Mouse (Mus musculus) retina, adult 2 months (tissue): ENCODE data around the gene Tm7sf3.

Source experiments
- DNase-seq: peaks from one replicate; pipeline ENCODE4 v3.0.0-alpha.2; 2012; ENCODE audit warnings: low read depth, low spot score

Gene Tm7sf3

DNA sequence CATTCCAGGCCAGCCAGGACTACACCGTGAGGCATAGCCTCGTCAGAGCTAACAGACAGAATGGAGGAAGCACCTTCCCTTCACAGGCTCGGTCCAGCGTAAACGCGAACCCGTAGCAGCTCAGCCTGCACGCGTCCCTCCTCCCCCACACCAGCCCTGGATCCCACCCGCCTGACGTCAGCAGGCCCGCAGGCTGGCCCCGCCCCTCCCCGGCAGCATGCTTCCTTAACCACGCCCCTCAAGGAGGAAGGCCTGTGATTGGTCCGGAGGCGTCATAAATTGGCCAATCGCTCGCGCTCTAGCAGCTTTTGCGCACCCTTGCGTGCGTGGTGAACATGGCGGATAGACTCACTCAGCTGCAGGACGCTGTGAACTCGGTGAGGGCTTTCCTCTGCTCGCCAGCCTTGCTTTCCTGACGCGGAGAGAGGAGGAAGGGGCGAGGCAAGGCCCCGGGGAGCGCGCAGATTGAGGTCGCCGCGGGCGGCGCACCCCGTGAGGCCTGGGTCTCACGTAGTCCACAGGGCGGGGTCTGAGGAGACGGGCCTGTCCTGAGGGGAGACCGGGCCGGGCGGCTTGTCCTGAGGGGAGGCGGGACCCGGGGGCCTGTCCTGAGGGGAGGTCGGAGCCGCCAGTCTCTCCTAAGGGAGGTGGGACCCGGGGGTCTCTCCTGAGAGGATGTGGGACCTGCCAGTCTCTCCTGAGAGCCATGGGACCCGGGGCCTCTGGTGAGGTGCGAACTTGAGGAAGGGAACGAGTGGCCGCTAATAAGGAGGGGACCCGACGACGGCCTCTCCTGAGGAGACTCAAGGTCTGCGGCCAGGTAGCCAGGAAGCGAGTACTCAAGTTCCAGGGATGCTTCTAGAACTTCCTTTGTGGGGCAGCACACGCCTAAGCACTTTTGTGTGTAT, at the start of gene Tm7sf3, which contains the start of gene Med21:
TSS of gene Tm7sf3 (minus strand) at position 549 of the 908 bp plus-strand sequence.
TSS of gene Med21 (plus strand) at position 272 of the 908 bp plus-strand sequence.
- peak; percentile 95 for DNase-seq

DNA sequence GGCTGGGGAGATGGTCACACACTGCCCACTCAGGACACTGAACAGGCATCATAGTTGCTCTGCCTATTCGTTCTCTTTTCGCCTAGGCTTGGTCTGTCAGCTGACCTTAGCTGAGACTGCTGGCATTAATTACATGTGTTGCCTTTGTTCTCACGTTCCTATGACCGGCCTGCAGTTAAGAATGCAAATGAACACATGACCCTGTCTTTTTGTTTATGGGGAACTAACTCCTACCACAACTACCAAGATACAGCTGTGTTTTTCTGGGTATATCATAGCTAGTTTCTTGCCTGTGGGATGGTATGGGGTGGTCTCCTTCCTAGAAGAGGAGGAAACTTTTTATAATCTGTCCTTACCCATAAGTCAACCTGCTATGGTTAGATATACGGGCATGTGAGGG, 46.2 kb upstream of the Tm7sf3 start:
- no peak for DNase-seq

DNA sequence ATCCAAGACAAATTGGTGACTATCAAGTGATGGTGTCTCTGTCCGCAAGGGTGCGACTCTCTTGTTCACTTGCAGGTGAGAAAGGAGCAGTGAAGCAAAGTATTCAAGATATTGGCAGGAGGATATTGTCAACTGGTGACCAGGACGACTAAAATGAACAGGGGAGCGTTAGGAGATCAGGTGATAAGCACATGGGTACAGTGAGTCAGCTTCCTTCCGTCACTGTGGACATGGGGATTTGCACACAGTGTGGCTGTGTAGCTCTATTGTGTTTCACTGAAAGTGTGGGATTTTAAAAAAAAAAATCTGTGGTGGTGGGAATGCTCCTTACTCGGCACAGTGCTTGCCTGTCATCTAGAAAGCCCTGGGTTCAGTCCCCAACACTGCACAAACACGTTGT, 45.4 kb upstream of the Tm7sf3 start:
- DNase-seq: no peak

DNA sequence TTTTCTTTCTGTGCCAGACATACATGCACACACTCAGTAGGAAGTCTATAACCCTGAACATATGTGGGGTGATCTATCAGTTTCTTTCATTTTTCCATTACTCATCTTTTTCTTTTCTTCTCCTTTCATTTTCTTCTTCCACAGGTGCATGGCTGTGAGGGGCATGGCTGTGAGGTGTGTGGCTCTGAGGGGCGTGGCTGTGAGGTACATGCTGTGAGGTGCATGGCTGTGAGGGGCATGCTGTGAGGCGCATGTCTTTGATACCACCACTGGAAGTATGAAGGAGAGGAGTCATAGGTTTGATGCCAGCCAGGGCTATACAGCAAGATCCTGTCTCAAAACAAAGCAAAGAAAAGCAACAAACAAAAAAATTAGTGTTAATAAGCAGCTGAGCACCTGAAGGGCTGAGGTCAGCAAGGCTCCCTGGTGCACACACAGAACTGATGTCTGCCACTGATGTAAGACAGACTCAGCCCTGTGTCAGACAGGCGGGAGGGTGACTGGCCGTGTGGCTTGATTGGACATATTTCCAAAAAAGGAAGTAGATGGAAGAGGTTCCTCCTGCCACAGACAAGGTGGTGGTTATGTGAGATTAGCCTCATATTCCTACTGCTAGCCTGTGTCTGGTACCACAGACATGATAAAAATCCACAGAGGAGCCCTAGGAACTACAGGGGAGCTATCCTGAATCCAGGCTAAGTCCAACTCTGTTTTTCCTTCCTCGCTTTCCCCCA, 44.0 kb upstream of the Tm7sf3 start:
- DNase-seq: no peak

DNA sequence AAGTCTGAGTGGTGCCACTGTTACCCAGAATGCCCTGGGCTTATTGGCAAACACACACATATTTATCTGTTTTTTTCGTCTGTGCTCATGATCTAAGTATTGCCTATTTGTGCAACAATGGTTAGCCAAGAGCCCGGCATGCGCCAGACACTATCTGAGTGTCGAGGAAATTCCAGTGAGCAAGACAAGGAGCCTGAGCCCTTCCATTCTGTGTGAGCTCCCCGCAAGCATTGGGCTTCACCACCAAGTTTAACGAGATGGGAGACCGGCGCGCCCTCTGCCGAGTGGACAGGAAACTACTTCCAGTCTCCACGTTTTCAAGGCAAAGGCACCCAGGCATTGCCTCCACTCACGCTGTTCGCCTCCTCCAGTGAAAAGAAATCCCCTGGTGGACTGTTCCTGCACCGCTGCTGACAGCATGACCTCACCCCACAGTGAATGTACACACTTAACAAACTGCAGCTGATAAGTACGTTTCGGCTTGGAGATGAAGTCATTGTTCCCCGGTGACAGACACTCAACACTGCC, 43.2 kb upstream of the Tm7sf3 start:
- no peak for DNase-seq

DNA sequence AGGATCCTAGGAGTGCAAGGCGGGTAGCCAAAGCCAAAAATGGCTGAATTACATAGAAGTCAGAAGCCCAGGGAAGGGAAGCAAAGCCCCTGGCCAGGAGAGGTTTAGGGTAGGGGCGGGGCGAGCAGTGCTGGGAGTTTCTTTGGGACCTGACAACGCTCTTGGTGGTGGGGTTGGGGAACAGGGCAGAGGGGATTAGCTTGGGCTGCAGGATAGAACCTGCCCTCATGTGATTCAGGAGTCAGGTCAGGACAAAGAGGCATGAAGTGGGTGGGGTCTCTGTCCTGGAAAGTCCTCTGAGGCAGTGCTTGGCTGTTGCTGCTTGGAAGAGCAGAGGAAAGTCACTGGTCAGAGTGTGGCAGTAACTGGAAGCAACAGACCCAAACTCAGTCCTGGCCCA, 41.3 kb upstream of the Tm7sf3 start:
- DNase-seq: no peak

DNA sequence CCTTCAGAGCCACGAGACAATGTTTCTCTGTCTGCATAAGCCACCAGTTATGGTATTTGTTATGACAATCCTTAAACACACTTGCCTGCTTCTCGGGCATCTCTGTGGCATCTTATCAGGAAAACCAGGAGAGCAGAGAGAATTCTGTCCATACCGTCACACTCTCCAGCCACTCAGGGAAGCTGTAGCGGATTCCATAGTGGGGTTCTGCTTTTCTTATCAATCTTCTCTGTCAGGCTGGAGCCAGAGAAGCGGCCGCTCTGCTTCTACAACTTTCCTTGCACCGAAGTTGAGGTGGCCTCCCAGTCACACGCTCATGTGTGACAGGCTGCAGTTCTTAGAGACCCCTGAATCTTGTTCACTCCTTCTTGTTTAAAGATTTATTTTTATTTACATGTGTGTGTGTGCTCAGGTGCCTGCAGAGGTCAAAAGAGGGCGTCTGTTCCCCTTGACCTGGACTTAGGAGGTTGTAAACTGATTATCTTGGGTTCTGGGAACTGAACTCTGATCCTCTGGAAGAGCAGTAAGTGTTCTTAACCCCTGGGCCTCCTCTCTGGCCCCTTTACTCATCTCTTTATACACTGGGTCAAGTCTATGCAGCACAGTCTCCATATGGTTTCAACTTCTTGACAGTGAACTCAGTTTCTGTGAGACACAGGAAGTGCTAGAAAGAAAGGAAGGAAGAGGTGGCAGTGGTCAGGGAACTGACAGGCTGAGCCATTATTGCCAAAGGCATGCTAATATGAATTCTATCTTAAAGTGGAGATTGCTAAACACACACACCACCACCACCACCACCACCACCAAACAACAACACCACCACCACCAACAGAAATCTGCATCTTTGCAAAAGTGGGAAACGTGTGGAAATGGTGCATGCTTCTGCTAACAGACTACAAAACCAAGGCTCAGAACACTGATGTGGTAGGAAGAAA, 35.8 kb upstream of the Tm7sf3 start:
- DNase-seq: no peak

DNA sequence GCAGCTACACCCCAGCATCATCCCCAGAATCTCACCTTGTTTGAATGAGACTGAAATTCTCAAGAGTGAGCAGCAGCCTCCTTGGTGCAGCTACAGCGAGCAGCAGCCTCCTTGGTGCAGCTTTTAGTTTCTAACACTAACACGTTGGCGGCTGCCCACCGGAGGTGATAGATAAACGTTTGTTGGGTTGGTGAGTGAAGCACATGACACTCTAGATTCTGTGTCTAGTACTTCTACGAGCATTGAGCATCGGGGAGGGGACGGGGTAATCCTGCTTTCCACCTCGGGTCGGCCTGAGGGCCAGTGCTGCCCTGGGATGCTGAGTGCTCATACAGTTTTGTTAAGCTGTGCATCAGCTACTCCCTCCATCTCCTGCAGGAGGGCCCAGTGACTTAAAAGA, 34.3 kb upstream of the Tm7sf3 start:
- no peak for DNase-seq

DNA sequence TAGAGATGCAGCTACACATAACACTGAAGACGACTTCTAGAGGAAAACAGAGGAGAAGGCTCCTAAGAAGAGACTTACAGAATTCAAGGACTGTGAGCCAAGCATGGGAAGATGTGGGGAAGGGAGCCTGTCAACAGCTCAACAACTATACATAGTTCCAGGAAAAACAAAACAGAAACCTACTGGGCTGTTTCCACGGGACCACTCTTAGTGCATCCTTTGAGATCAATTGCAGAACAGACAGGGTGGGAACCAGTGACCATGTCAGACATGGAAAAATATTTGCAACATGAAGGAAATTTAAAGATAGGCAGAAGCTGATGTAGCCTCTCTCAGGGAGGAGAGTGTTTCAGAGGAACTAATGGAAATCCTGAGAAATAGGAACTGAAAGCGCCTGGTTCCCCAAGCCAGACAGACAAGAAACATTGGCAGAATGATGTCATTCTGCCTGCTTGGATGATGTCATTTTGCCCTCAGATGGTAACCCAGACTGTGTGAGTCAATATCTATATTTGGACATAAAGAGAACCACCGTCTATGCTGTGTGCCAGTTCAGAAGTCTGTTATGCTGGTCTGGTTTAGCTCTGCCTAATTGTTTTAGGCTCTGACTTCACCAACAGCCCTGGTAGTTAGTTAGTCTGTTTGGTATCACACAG, 32.4 kb upstream of the Tm7sf3 start:
- no peak for DNase-seq

DNA sequence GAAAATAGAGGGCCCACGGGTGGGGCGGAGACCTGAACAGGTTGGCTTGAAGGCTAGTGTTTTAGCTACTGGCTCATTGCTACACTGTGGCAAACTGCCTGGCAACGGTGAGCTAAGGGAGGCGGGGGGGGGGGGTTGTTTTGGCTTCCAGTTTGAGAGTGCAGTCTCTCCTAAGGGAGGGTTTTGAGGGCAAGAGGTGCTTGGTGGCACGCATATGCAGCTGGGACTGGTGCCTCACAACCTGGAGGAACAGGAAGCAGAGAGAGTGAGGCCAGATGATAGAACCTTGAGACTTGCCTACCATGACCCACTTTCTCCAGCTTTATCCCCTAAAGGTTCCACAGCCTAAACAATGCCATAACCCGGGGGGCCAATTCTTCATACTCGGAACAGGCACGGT, 31.8 kb upstream of the Tm7sf3 start:
- no peak for DNase-seq

DNA sequence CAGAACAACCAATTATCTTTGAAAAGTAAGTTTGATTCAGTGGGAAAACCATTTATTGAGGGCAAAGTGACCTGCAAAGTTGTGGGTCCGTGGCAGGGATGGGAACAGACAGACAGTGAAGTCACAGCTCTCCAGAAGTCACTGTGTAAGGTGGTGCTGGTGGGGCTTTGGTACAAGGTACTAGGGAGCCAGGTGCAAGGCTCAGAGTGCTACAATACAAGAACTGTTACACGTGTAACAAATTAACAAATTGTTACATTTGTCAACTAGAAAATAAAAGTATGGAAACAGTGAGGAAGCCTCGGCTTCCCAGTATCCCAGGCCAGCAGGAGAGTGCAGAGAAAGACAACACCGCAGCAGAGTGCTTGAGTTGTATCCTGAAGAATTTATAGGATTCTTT, 31.1 kb upstream of the Tm7sf3 start:
- no peak for DNase-seq

DNA sequence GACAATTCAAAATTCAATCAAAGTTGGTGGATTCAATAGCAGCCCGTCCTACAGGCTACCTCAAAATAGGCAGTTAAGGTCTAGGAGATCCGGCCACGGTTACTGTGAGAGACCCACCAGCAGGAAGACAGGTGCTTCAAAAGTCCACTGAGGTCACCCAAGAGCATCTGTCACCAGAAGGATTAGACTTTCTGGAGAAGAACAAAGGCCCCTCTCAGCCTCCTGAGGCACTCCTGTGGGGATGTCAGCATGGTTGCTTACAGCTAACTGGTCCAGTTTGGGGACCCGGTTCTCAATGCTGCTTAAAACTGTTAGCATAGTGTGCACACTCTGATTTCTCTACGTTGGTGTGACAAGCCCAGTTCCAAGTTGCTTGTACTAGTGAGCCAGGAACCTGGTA, 29.5 kb upstream of the Tm7sf3 start:
- DNase-seq: no peak

DNA sequence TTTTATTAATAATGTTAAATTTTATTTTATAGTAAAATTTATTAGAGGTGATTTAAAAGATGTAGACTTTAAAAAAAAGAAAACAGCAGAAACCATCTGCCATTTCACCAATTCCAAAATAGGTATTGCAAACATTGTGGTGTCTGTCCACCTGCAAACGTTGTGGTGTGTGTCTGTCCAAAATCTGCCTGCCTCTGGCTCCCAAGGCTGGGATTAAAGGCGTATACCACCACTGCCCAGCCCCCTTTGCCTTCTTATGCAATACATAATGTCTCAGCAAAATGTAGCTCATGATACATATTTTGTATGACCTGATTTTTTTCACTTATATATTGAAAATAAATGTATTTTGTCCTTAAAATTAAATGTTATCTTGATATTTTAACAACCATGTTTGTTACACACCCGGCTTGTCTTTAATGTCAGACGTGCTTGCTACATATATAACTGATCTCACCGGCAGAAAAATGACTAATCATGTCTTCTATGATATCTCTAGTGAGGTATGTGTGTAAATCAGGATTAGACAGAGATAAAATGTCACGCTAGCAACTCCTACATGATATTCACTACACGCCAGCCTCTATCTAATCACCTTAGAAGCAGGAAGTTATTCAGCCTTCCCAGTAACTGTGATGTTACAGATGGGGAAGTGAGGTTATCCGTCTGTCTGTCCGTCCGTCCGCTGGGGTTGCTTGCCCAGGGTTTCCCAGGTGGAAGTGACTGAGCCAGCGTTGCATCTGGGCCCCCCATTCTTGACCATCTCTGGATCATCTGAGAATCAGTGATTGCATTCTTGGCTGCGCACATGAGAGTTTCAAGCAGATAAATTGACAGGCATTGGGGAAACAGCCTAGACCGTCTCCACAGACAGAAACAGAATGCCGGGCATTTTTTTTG, 28.6 kb upstream of the Tm7sf3 start:
- no peak for DNase-seq

DNA sequence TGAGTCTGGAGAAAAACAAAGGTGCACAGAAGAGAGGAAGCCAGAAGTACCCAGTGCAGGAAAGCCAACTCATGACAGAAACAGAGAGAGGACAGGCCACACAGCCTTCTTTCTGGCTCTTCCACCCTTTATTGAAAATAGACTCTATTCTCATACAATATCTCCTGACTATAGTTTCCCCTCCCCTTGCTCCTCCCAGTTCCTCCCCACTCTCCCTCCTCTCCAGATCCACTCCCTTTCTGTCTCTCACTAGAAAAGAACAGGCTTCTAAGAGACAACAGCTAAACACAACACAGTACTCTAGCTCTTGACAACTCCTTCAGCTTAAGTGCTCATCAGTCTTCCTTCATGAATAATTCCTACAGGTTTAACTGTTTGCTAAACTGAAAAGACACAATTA, 26.0 kb upstream of the Tm7sf3 start:
- DNase-seq: no peak

DNA sequence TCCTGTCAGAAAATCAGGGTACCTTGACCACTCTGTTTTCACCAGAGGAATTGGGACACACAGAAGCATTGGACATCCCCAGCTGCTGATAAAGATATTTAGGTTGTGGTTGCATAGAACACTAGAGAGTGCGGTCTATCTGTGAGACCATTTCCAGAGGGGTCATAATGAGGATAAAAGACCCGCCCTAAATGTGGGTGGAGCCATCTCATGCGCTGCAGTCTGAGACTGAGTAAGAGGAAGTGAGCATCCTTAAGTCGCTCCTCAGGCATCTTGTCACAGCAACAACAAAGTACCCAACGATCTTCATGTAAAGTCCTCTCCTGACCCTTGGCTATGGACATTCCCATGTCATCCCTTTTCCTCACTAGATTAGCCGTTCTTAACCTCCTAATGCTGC, 24.2 kb upstream of the Tm7sf3 start:
- no peak for DNase-seq

DNA sequence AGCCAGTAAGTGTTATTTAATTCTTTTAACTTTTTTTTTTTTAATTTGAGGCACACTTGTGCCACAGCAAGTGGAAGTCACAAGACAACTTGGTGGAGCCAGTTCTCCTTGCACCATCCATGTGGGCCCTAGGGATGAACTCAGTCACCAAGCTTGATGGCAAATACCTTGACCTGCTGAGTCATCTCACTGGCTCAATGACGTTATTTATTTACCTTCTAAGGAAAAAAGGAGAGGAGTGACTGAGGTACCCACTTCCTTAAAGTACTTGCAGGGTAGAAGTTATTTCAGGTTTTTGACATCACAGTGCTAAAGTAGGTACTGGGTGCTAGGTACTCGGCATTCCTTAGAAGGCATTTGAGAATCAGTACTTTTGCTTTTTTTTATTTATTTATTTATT, 22.8 kb upstream of the Tm7sf3 start:
- DNase-seq: no peak

DNA sequence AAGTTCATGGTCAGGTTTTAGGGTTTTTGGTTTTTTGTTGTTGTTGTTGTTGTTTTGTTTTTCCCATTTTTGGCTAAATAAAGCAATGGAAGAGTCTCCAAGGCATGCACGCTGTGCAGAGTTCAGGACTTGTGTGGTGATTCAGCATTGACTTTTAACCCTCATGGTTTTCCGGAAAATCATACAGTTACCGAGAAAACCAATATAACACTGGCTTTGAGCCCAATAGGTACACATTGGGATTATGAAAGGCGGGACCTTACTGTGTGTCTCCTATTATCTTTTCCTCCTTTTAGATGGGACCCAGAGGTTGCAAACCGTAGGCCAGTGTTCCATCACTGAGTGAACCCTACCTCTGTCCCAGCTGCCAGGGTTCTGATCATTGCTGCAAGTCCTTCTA, 22.3 kb upstream of the Tm7sf3 start:
- DNase-seq: no peak

DNA sequence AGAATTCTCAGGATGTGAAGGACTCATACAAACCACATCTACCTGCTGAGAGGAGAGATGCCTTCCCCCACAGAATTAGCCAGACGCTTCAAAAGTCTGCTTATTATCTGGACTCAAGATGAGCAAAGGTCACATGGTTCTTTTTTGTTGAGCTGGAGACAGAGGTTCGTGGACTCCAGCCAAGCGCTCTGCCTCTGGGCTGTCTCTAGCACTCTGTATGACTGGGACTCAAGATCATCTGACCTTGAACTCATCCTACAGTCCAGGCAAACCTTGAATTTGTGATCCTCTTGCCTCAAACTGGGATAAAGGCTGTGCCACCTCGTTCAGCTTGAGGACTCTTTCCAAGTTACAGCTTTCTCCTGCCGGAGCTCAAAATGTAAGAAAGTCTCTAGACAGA, 21.5 kb upstream of the Tm7sf3 start:
- no peak for DNase-seq

DNA sequence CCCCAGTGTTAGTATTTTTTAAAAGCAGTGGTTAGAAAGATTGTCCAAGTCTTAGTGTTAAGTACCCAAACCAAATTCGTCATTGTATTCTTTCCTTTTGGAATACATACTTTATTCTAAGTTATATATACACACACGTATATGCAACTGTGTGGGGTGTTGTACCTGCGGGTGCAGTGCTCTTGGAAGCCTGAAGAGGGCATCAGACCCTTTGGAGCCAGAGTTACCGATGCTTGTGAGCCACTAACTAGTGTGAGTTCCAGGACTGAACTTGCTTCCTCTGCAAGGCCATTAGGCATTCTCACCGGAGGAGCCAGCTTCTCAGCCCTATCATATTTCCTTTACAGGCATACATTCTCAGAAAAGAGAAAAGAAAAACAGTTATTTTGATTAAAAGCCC, 20.1 kb upstream of the Tm7sf3 start:
- DNase-seq: no peak

DNA sequence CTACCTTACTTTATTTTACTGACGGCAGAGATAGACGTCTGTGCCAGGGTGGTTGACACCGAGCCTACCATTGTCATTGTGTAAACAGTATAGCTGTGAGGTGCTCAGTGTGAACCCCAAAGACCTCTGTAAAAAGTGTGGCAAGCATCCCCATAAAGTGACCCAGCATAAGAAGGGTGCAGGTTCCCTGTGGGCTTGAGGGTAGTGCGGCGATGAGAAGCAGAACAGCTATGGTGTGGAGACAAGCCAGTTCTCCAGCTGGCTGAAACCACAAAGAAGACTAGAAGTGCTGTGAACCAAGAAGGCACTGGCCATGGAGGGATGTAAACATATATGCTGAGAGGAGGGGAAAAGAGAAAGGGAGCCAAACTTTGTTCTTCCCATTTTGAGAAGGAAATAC, 19.0 kb upstream of the Tm7sf3 start:
- no peak for DNase-seq
